Mouse (Mus musculus) pancreas, adult 10 weeks (tissue): ENCODE results near the gene Blvrb. TPM values are rescaled to one million over a fixed set of nuclear protein-coding genes. Genes with fewer than 3 reads are reported as not detected.

Source experiments
- polyA plus RNA-seq: library from polyadenylated mRNA; stranded (reverse); fragments of 350-450 nt; fragmentation: Illumina TruSeq; extraction: RNeasy Lipid Tissue Mini Kit (QIAGEN cat#74804); gene quantifications from one replicate; pipeline ENCODE4 v1.2.3, GENCODE M21; 2015; ENCODE audit warnings: low read depth, low replicate concordance; ENCODE audit not compliant: insufficient read depth

Gene Blvrb
- 9.3 TPM for polyA plus RNA-seq

GRCm38 (mm10) chr7:27447419-27448286, at the start of gene Blvrb, which contains the start of gene Sptbn4:
Gene Blvrb, plus strand, starts transcription at chr7:27447978.
Gene Sptbn4, minus strand, starts transcription at chr7:27447686.

GRCm38 (mm10) chr7:27473156-27473834, 25.5 kb downstream of the Blvrb start, which contains the start of gene Sertad3:
Gene Sertad3, plus strand, starts transcription at chr7:27473768.

DNA sequence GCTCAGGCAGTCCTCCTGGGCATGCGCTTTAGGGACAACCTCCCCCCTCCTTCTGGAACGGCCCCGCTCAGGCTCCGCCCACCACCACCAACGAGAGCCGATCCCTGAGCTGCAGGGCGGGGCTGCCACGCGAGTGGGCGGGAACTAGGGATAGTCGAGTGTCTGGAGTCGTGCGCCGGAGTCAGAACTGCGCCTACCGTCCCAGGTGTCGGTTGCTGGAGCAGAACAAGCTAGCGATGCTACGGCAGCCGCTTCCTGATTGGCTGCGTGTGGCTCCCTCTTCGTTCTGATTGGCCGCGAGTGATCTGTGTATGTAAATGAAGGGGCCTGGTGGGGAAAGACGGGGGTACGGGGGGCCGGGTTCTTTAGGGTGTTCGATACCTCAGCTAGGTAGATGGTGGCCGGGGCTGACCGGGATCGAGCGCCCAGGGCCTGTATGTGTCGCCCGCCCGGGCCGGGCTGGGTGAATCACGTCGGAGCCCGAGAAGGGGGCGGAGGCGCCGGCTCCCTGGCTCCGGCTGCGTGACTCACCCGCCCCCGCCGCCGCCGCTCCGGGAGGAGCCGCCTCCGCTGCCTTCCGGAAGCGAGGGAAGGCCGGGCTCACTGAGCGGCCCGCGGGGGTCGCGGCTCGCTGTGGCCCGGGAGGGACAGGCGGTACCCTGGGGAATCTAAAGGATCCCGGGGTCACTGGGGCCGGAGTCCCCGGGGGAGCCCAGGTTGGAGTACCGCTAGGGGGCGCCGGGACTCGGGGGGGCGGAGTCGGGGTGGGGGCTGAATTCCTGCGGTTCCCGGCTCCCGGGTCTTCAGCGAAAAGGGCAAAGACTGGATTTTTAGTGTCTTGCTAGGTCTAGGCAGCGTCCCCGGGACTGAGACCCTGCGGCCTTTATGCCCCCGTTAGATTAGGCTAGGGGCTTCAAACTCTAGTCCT, 39.3 kb downstream of the Blvrb start, which contains the start of gene Sertad1:
TSS of gene Sertad1 (plus strand) at position 141 of the 928 bp plus-strand sequence.

GRCm38 (mm10) chr7:27499036-27499435, 51.3 kb downstream of the Blvrb start, which contains the start of gene Prx:
Gene Prx, plus strand, starts transcription at chr7:27499324.

Other genes with a start within 250 kb of the Blvrb start
- gene Itpkc, start 219.3 kb upstream of the Blvrb start, polyA plus RNA-seq = 2.8 TPM
- 10.6 TPM for gene Coq8b, start 215.0 kb upstream of the Blvrb start, polyA plus RNA-seq
- 4.9 TPM for gene Numbl, start 189.5 kb upstream of the Blvrb start, polyA plus RNA-seq
- gene Ltbp4, start 110.3 kb upstream of the Blvrb start, polyA plus RNA-seq = 121 TPM
- 11.7 TPM for gene Shkbp1, start 92.0 kb upstream of the Blvrb start, polyA plus RNA-seq
- gene Gm20479, start 90.6 kb upstream of the Blvrb start, polyA plus RNA-seq = not detected
- 2.4 TPM for gene Sptbn4, start 292 bp upstream of the Blvrb start, polyA plus RNA-seq
- gene Sertad3, start 25.8 kb downstream of the Blvrb start, polyA plus RNA-seq = 2.8 TPM
- 8.8 TPM for gene Sertad1, start 38.9 kb downstream of the Blvrb start, polyA plus RNA-seq
- 0.46 TPM for gene Prx, start 51.3 kb downstream of the Blvrb start, polyA plus RNA-seq
- gene Hipk4, start 75.3 kb downstream of the Blvrb start, polyA plus RNA-seq = not detected
- gene Pld3, start 105.2 kb downstream of the Blvrb start, polyA plus RNA-seq = 35.8 TPM
- gene 2310022A10Rik, start 105.3 kb downstream of the Blvrb start, polyA plus RNA-seq = 3.6 TPM
- gene Akt2, start 143.6 kb downstream of the Blvrb start, polyA plus RNA-seq = 25.0 TPM
- not detected for gene Ttc9b, start 205.9 kb downstream of the Blvrb start, polyA plus RNA-seq
- 5.3 TPM for gene Map3k10, start 226.6 kb downstream of the Blvrb start, polyA plus RNA-seq
- 0.39 TPM for gene Zfp607b, start 241.4 kb downstream of the Blvrb start, polyA plus RNA-seq